In genomic region chr7:132753518-132754388, GRCm38 (mm10) we compare ENCODE assay signal across 8 mouse cellular contexts. TPM values are rescaled to one million over a fixed set of nuclear protein-coding genes. Genes with fewer than 3 reads are reported as not detected.
DNase-seq lines count a peak whose midpoint lies in the region; ATAC-seq lines count a peak whose summit lies in the region.

No protein-coding gene starts in this region.

- H3K9me3 ChIP-seq in neural tube, embryonic 13.5 days, result no peaks in the 10 kb centered on the region
- H3K9me3 ChIP-seq in limb, embryonic 10.5 days (replicated peaks), result no peaks in the 10 kb centered on the region

- peak; percentile 30 for DNase-seq in embryo, embryonic 10 days (ENCODE audit: low spot score)
- DNase-seq in embryo, embryonic 9.5 days (ENCODE audit: extremely low spot score), result no peak
- no peak for DNase-seq in neural tube, embryonic 10.5 days (ENCODE audit: extremely low spot score, low spot score)
- no peak for DNase-seq in limb, embryonic 10.5 days (ENCODE audit: low spot score)
- no peak for DNase-seq in testis, postnatal 14 days (ENCODE audit: low spot score)
- no peak for DNase-seq in thymus, postnatal 36 days
- no peak for DNase-seq in layer of hippocampus, postnatal 14 days (ENCODE audit: low spot score in 2 of 2)

- H3K4me2 ChIP-seq in neural tube, embryonic 13.5 days, result no peak overlapping the region

- no peaks in the 10 kb centered on the region for H3K27me3 ChIP-seq in neural tube, embryonic 13.5 days
- no peaks in the 10 kb centered on the region for H3K27me3 ChIP-seq in limb, embryonic 10.5 days (ENCODE audit: low read depth, poor library complexity, severe bottlenecking)

- peaks cover 39% of the 10 kb centered on the region for H3K4me1 ChIP-seq in neural tube, embryonic 13.5 days (replicated peaks)
- H3K4me1 ChIP-seq in limb, embryonic 10.5 days, result peaks cover 20% of the 10 kb centered on the region

- H3K36me3 ChIP-seq in neural tube, embryonic 13.5 days, result peaks cover 20% of the 10 kb centered on the region; the same call in 1 of the 2 replicates
- H3K36me3 ChIP-seq in limb, embryonic 10.5 days, result peaks cover 60% of the 10 kb centered on the region

- no peak overlapping the region for H3K9ac ChIP-seq in neural tube, embryonic 13.5 days

- 54% methylated on average over 4 of the region's 4 CpGs for WGBS in neural tube, embryonic 13.5 days
- WGBS in limb, embryonic 10.5 days, result 64% methylated on average over 4 of the region's 4 CpGs

- ATAC-seq in neural tube, embryonic 13.5 days (ENCODE audit: low read depth), result 0 out of 2 replicates have a peak, but pooled peaks have one; percentile 54

- H3K27ac ChIP-seq in neural tube, embryonic 13.5 days (replicated peaks), result peak overlapping the region; percentile 65
- peak overlapping the region; percentile 72 for H3K27ac ChIP-seq in limb, embryonic 10.5 days

- H3K4me3 ChIP-seq in neural tube, embryonic 13.5 days, result no peak overlapping the region
- H3K4me3 ChIP-seq in limb, embryonic 10.5 days, result no peak overlapping the region

RNA-seq across cellular contexts. Expression of gene Fam53b, which starts 59.9 kb away (rescaled TPM):
- polyA plus RNA-seq in neural tube, embryonic 13.5 days (2015; fragmentation: Nextera tagmentation; extraction: Ambion mirVana), result 13.9 and 16.0 TPM in 2 replicates
- polyA plus RNA-seq in limb, embryonic 10.5 days (2016; fragmentation: Nextera tagmentation; extraction: Ambion mirVana), result 32.7 and 39.1 TPM in 2 replicates
- total RNA-seq in layer of hippocampus, postnatal 14 days (2021), result 10 to 100 TPM; 26.4 to 27.2 TPM
